Mouse (Mus musculus) gastrocnemius, adult 18-20 months (tissue): ENCODE measurements around the gene Gtf2a1. TPM values are rescaled to one million over a fixed set of nuclear protein-coding genes. Genes with fewer than 3 reads are reported as not detected.
A peak's percentile ranks its signal among the peaks of the same experiment; 100 is the strongest.
"Not testable (repeated sequence)": the region's sequence is repeated elsewhere in the genome, so short reads cannot be mapped to it uniquely, and the experiment has no call there.

ENCODE experiments used
- DNase-seq: peaks from one replicate; pipeline ENCODE4 v3.0.0; 2021; ENCODE audit warnings: low spot score
- total RNA-seq, 2 experiments: library from RNA; stranded (reverse); gene quantifications; 2 replicates each; pipeline ENCODE4 v1.2.3; 2021

The Gtf2a1 gene
- total RNA-seq, 2 experiments from 2014 or later: 23.2 to 26.4 TPM

GRCm38 (mm10) chr12:91582362-91583002, 7.8 kb downstream of the Gtf2a1 start:
- no peak for DNase-seq

- no peak for DNase-seq
These were observed 8.8 kb downstream of the Gtf2a1 start for GRCm38 (mm10) chr12:91581204-91582070.

- DNase-seq: no peak
These were observed 10.6 kb downstream of the Gtf2a1 start for GRCm38 (mm10) chr12:91579665-91580064.

GRCm38 (mm10) chr12:91571708-91572107, 18.6 kb downstream of the Gtf2a1 start:
- no peak for DNase-seq

GRCm38 (mm10) chr12:91569255-91569654, 21.0 kb downstream of the Gtf2a1 start:
- DNase-seq: no peak

- no peak for DNase-seq
These were observed 23.1 kb downstream of the Gtf2a1 start for GRCm38 (mm10) chr12:91567145-91567544.

- not testable (repeated sequence) for DNase-seq
These were observed 32.1 kb downstream of the Gtf2a1 start for GRCm38 (mm10) chr12:91558152-91558551.

GRCm38 (mm10) chr12:91557358-91558005, 32.8 kb downstream of the Gtf2a1 start:
- DNase-seq: not testable (repeated sequence)

- DNase-seq: peak; percentile 24
These were observed 38.3 kb downstream of the Gtf2a1 start for GRCm38 (mm10) chr12:91551773-91552526.

GRCm38 (mm10) chr12:91549471-91549870, 40.8 kb downstream of the Gtf2a1 start:
- no peak for DNase-seq

- DNase-seq: no peak
These were observed 50.1 kb downstream of the Gtf2a1 start for GRCm38 (mm10) chr12:91540202-91540601.

GRCm38 (mm10) chr12:91534514-91534913, 55.8 kb downstream of the Gtf2a1 start:
- peak; percentile 15 for DNase-seq

- no peak for DNase-seq
These were observed 66.7 kb downstream of the Gtf2a1 start for GRCm38 (mm10) chr12:91523626-91524025.

- no peak for DNase-seq
These were observed 72.5 kb downstream of the Gtf2a1 start for GRCm38 (mm10) chr12:91517808-91518207.

- DNase-seq: no peak
These were observed 76.3 kb downstream of the Gtf2a1 start for GRCm38 (mm10) chr12:91513980-91514379.

GRCm38 (mm10) chr12:91511766-91512165, 78.5 kb downstream of the Gtf2a1 start:
- no peak for DNase-seq

Other genes with a start within 250 kb of the Gtf2a1 start
- under 1 TPM; 0.64 to 0.81 TPM for gene Cep128, start 206.1 kb downstream of the Gtf2a1 start, total RNA-seq
- gene Tshr, start 205.9 kb downstream of the Gtf2a1 start, total RNA-seq: 1 to 10 TPM in 1 of 2 experiments, under 1 TPM in 1; 0.64 to 1.7 TPM
- 10 to 100 TPM; 69.6 to 75.4 TPM for gene Ston2, start 197.9 kb upstream of the Gtf2a1 start, total RNA-seq